Mouse (Mus musculus): Measurements from ENCODE around the gene Sergef. TPM values are rescaled to one million over a fixed set of nuclear protein-coding genes. Genes with fewer than 3 reads are reported as not detected.
"Not testable (repeated sequence)": the region's sequence is repeated elsewhere in the genome, so short reads cannot be mapped to it uniquely, and the experiment has no call there.

Gene Sergef
- total and polyA plus RNA-seq, 2 experiments from 2014 or later = 7.5 to 7.9 TPM

DNA sequence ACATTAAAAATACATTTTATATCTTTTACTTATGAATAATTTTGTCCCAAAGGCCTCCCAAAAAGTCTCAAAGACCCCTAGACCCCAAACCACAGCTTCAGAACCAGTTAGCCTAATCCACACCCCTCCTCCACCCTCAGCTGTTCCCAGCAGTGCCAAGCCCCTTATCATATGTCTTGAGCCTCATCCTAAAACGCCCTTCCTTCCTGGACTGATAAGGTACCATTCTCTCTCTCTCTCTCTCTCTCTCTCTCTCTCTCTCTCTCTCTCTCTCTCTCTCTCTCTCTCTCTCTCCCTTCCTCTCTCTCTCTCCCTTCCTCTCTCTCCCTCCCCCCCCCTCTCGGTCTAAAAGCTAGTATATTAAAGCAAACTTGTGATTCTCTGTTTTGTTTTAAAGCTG lies 12.7 kb upstream of the Sergef start:
- WGBS = 23% methylated on average over 2 of the region's 2 CpGs
- H3K9me3 ChIP-seq (replicated peaks; ENCODE audit: control insufficient read depth, low read length) = no peaks in the 10 kb centered on the region
- TF ChIP-seq EP300 (IDR thresholded peaks at IDR 0.05; ENCODE audit: low read depth) (no peak), CTCF (IDR thresholded peaks at IDR 0.05; ENCODE audit: low read depth) (no peak)

DNA sequence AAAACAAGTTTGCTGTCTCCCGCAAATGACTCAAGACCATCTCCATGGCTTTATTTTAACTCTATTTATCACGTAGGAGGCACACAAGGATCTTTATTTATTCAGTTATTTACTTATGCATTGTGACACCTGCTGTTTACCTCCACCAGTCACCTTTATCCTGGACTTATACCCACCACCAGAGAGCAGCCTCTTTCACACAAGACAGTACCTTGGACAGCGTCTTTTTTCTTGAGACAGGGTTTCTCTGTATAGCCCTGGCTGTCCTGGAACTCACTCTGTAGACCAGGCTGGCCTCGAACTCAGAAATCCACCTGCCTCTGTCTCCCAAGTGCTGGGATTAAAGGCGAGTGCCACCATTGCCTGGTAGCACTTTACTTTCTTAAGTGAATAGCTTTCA lies 10.6 kb upstream of the Sergef start:
- not testable (repeated sequence) for ATAC-seq (ENCODE audit: insufficient read depth, low read depth); H3K4me2 ChIP-seq (ENCODE audit: low read depth, low read length); H3K4me3 ChIP-seq (ENCODE audit: low read depth, low read length); H3K9me3 ChIP-seq (replicated peaks; ENCODE audit: control insufficient read depth, low read length); H3K4me1 ChIP-seq (ENCODE audit: control insufficient read depth, insufficient read depth); H3K36me3 ChIP-seq (replicated peaks; ENCODE audit: control insufficient read depth, insufficient read depth, low read length); H3K27me3 ChIP-seq (ENCODE audit: control insufficient read depth, insufficient read depth, low read length); H3K27ac ChIP-seq (ENCODE audit: low read depth); H3K9ac ChIP-seq (replicated peaks; ENCODE audit: low read depth, low read length); DNase-seq (ENCODE audit: low spot score)
- WGBS = 40% methylated on average over 5 of the region's 5 CpGs

More for the DNA sequence above, 12.7 kb upstream of the Sergef start:
- no peak overlapping the region for H3K4me2 ChIP-seq (ENCODE audit: low read depth, low read length)
- H3K4me3 ChIP-seq (ENCODE audit: low read depth, low read length) = no peak overlapping the region
- DNase-seq (ENCODE audit: low spot score) = no peak
- H3K27ac ChIP-seq (ENCODE audit: low read depth) = no peak overlapping the region
- no peak for ATAC-seq (ENCODE audit: insufficient read depth, low read depth)
- H3K27me3 ChIP-seq (ENCODE audit: control insufficient read depth, insufficient read depth, low read length) = no peaks in the 10 kb centered on the region
- no peaks in the 10 kb centered on the region for H3K4me1 ChIP-seq (ENCODE audit: control insufficient read depth, insufficient read depth)
- H3K9ac ChIP-seq (replicated peaks; ENCODE audit: low read depth, low read length) = no peak overlapping the region
- no peaks in the 10 kb centered on the region for H3K36me3 ChIP-seq (replicated peaks; ENCODE audit: control insufficient read depth, insufficient read depth, low read length)

DNA sequence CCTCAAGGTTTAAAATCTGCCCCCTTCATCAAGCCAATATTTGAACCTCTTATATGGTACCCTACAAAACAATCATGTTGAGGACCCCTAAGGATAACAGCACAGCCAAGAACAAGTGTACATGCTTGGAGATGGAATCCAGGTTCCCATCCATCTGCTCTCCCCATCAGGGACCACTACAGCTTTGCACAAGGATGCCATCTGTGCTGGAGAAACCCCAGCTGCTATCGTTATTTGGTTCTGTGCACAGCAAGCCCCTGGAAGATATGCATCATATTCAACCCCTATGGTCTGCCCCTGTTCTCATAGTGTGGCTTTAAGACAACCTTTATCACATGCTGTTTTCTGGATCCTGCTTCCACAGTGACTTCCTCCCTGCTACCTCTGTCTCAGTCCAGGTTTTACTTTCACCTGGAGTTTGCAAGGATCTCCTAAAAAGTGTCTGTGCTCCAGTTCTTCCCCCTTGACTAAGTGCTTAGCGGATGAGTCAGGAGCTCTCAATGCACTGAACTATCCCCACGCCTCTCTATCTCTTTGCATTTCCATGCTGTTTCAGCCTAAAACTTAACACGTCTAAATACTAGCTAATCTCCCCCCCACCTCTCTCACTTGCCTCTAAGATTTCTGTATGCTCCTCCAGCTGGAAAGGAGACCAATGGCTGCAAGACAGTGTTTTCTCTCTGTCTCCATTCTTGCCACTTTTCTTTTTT lies 9.0 kb upstream of the Sergef start:
- Histone ChIP-seq H3K4me3 (ENCODE audit: low read depth, low read length) (no peak overlapping the region), H3K27ac (ENCODE audit: low read depth) (no peak overlapping the region), H3K4me2 (ENCODE audit: low read depth, low read length) (no peak overlapping the region), H3K36me3 (replicated peaks; ENCODE audit: control insufficient read depth, insufficient read depth, low read length) (no peaks in the 10 kb centered on the region), H3K27me3 (ENCODE audit: control insufficient read depth, insufficient read depth, low read length) (no peaks in the 10 kb centered on the region), H3K9me3 (replicated peaks; ENCODE audit: control insufficient read depth, low read length) (no peaks in the 10 kb centered on the region), H3K4me1 (ENCODE audit: control insufficient read depth, insufficient read depth) (no peaks in the 10 kb centered on the region), H3K9ac (replicated peaks; ENCODE audit: low read depth, low read length) (no peak overlapping the region)
- 54% methylated on average over 4 of the region's 4 CpGs for WGBS
- DNase-seq (ENCODE audit: low spot score) = no peak
- TF ChIP-seq CTCF (IDR thresholded peaks at IDR 0.05; ENCODE audit: low read depth) = no peak
- TF ChIP-seq EP300 (IDR thresholded peaks at IDR 0.05; ENCODE audit: low read depth) = no peak
- ATAC-seq (ENCODE audit: insufficient read depth, low read depth) = no peak

DNA sequence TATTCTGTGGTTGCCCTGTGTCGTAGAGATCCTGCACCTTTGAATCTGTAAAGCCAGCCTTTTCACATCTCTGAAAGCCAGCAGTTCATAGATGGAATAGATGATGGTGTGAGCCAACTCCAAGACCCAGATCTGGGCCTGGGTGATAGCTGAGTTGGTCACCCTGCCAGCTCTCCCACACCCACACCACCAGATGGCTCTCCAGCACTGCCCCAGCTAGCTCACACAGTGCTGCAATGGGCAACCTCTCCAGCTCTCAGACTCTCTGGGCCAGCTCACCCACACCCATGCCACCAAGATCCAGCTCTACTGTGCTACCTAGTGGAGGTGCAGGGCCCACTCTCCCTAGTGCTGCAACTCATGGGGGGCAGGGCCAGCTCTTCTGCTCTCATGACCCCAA lies 3.6 kb upstream of the Sergef start:
- Histone ChIP-seq H3K4me2 (ENCODE audit: low read depth, low read length) (no peak overlapping the region), H3K9ac (replicated peaks; ENCODE audit: low read depth, low read length) (no peak overlapping the region), H3K4me3 (ENCODE audit: low read depth, low read length) (no peak overlapping the region), H3K27me3 (ENCODE audit: control insufficient read depth, insufficient read depth, low read length) (no peaks in the 10 kb centered on the region), H3K27ac (ENCODE audit: low read depth) (no peak overlapping the region), H3K9me3 (replicated peaks; ENCODE audit: control insufficient read depth, low read length) (no peaks in the 10 kb centered on the region), H3K4me1 (ENCODE audit: control insufficient read depth, insufficient read depth) (peaks cover 4% of the 10 kb centered on the region; the same call in 1 of the 2 replicates), H3K36me3 (replicated peaks; ENCODE audit: control insufficient read depth, insufficient read depth, low read length) (no peaks in the 10 kb centered on the region)
- no peak for DNase-seq (ENCODE audit: low spot score)
- WGBS = 85% methylated on average over 1 of the region's 1 CpGs
- no peak for ATAC-seq (ENCODE audit: insufficient read depth, low read depth)
- TF ChIP-seq CTCF (IDR thresholded peaks at IDR 0.05; ENCODE audit: low read depth) = no peak
- TF ChIP-seq EP300 (IDR thresholded peaks at IDR 0.05; ENCODE audit: low read depth) = no peak

DNA sequence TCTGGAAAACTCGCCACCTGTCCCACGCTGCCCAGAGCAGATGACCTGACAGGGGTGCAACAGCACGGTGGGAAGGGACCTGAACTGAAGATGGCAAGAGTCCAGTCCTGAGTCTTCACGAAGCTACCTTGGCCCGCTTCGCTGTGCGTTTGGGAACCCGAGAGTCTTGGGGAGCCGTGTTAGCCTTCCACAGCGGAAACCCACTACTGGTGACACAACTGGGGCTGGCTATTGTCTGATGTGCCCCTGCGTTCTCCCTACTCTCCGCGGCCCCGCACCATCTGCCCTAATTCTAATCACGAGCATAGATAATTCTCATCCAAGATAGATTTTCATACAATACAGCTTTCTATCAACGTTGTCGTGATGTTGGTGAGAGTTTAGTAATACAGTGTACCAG lies 455 bp upstream of the Sergef start:
- H3K4me1 ChIP-seq (ENCODE audit: control insufficient read depth, insufficient read depth) = peaks cover 4% of the 10 kb centered on the region; the same call in 1 of the 2 replicates
- H3K27ac ChIP-seq (ENCODE audit: low read depth) = no peak overlapping the region
- H3K4me2 ChIP-seq (ENCODE audit: low read depth, low read length) = peak overlapping the region; percentile 89
- no peaks in the 10 kb centered on the region for H3K27me3 ChIP-seq (ENCODE audit: control insufficient read depth, insufficient read depth, low read length)
- H3K9me3 ChIP-seq (replicated peaks; ENCODE audit: control insufficient read depth, low read length) = no peaks in the 10 kb centered on the region
- H3K4me3 ChIP-seq (ENCODE audit: low read depth, low read length) = peak overlapping the region; percentile 66
- WGBS = 16% methylated on average over 17 of the region's 17 CpGs
- no peak for ATAC-seq (ENCODE audit: insufficient read depth, low read depth)
- no peaks in the 10 kb centered on the region for H3K36me3 ChIP-seq (replicated peaks; ENCODE audit: control insufficient read depth, insufficient read depth, low read length)
- DNase-seq (ENCODE audit: low spot score) = no peak
- no peak for TF ChIP-seq CTCF (IDR thresholded peaks at IDR 0.05; ENCODE audit: low read depth)
- no peak for TF ChIP-seq EP300 (IDR thresholded peaks at IDR 0.05; ENCODE audit: low read depth)
- H3K9ac ChIP-seq (replicated peaks; ENCODE audit: low read depth, low read length) = peak overlapping the region; percentile 62; the same call in 1 of the 2 replicates
